8 mouse cellular contexts compared by ENCODE assay signal in the genomic region with DNA sequence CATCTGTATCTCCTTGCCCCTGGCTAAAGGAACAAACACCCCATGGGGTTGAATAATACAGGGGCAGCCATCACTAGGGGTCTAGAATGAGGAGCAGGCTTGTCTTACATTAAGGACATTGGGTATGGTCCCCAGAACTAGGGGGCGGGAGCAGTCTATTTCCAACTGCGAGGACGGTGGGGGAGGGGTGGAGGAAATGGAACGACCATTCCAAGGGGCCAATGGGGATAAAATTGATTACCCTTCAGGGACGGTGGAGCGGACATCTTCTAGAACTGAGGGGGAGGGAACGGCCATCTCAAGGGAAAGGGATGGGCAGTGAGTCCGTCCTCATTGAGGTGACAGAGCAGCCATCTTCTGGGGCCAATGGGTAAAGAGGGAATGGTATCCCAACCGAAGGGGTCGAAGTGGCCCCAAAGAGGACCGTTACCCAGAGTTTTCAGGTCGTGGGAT. TPM values are rescaled to one million over a fixed set of nuclear protein-coding genes. Genes with fewer than 3 reads are reported as not detected.
DNase-seq lines count a peak whose midpoint lies in the region; ATAC-seq and TF ChIP-seq lines count a peak whose summit lies in the region.

No protein-coding gene starts in this region.

- peak overlapping the region; percentile 87 for H3K9ac ChIP-seq in hindbrain, embryonic 15.5 days
- H3K9ac ChIP-seq in midbrain, embryonic 14.5 days (replicated peaks; ENCODE audit: low read length) = peak overlapping the region; percentile 93

- H3K4me2 ChIP-seq in hindbrain, embryonic 15.5 days = peak overlapping the region; percentile 90
- H3K4me2 ChIP-seq in midbrain, embryonic 14.5 days (ENCODE audit: low read length) = peak overlapping the region; percentile 91

- no peak for TF ChIP-seq CTCF in spleen, adult 2 months (IDR thresholded peaks at IDR 0.05; ENCODE audit: extremely low read depth, insufficient read depth, insufficient read length, insufficient replicate concordance)

- no peak for DNase-seq in frontal cortex, postnatal 10 days (ENCODE audit: low spot score in 2 of 2)
- no peak for DNase-seq in spleen, adult 2 months (ENCODE audit: low read depth in 1 of 2, low spot score in 2 of 2)
- DNase-seq in spleen, adult 12 weeks (ENCODE audit: low spot score) = no peak
- peak; percentile 51 for DNase-seq in midbrain, embryonic 14.5 days
- DNase-seq in yolk sac, embryonic 10.5 days (ENCODE audit: low spot score) = no peak
- DNase-seq in adrenal gland, adult (ENCODE audit: inconsistent age in 2 of 2, low spot score in 1 of 2) = no peak

- under 1% methylated on average over 12 of the region's 12 CpGs for WGBS in spleen, adult 2 months
- WGBS in hindbrain, embryonic 15.5 days = under 1% methylated on average over 12 of the region's 12 CpGs
- under 1% methylated on average over 12 of the region's 12 CpGs for WGBS in midbrain, embryonic 14.5 days

- H3K36me3 ChIP-seq in spleen, adult 2 months (ENCODE audit: control insufficient read depth, insufficient read depth, low read length) = peaks cover 22% of the 10 kb centered on the region
- H3K36me3 ChIP-seq in hindbrain, embryonic 15.5 days = peaks cover 31% of the 10 kb centered on the region
- peaks cover 41% of the 10 kb centered on the region for H3K36me3 ChIP-seq in midbrain, embryonic 14.5 days (ENCODE audit: control insufficient read depth, insufficient read depth, low read length)

- peak overlapping the region; percentile 66 for H3K4me3 ChIP-seq in spleen, adult 2 months (ENCODE audit: extremely low read depth, insufficient read depth, insufficient read length)
- H3K4me3 ChIP-seq in hindbrain, embryonic 15.5 days = peak overlapping the region; percentile 68
- H3K4me3 ChIP-seq in midbrain, embryonic 14.5 days (replicated peaks; ENCODE audit: low read depth, low read length) = peak overlapping the region; percentile 88

- H3K27ac ChIP-seq in spleen, adult 2 months (ENCODE audit: insufficient read depth, low read length) = peak overlapping the region; percentile 42
- H3K27ac ChIP-seq in hindbrain, embryonic 15.5 days (replicated peaks) = peak overlapping the region; percentile 83
- H3K27ac ChIP-seq in midbrain, embryonic 14.5 days (replicated peaks; ENCODE audit: low read depth, low read length) = peak overlapping the region; percentile 81

- peak; percentile 29 for ATAC-seq in frontal cortex, adult (ENCODE audit: low TSS enrichment)
- peak; percentile 65 for ATAC-seq in hindbrain, embryonic 15.5 days (ENCODE audit: low FRiP score, low read depth)
- ATAC-seq in midbrain, embryonic 14.5 days (ENCODE audit: low FRiP score, low TSS enrichment) = peak; percentile 60

- H3K4me1 ChIP-seq in spleen, adult 2 months (ENCODE audit: control insufficient read depth, insufficient read depth, insufficient read length) = peaks cover 9% of the 10 kb centered on the region; the same call in 1 of the 2 replicates
- H3K4me1 ChIP-seq in hindbrain, embryonic 15.5 days (replicated peaks) = peaks cover 24% of the 10 kb centered on the region
- peaks cover 16% of the 10 kb centered on the region for H3K4me1 ChIP-seq in midbrain, embryonic 14.5 days (ENCODE audit: control insufficient read depth, insufficient read depth, low read length)

- no peaks in the 10 kb centered on the region for H3K27me3 ChIP-seq in spleen, adult 2 months (ENCODE audit: control insufficient read depth, insufficient read depth, low read length)
- no peaks in the 10 kb centered on the region for H3K27me3 ChIP-seq in hindbrain, embryonic 15.5 days
- no peaks in the 10 kb centered on the region for H3K27me3 ChIP-seq in midbrain, embryonic 14.5 days (ENCODE audit: control insufficient read depth, insufficient read depth, low read length)

- H3K9me3 ChIP-seq in hindbrain, embryonic 15.5 days = no peaks in the 10 kb centered on the region
- H3K9me3 ChIP-seq in midbrain, embryonic 14.5 days (ENCODE audit: control insufficient read depth, low read length) = no peaks in the 10 kb centered on the region

- TF ChIP-seq POLR2A in spleen, adult 2 months (IDR thresholded peaks at IDR 0.05; ENCODE audit: low read depth, low read length) = no peak

RNA-seq across cellular contexts. Expression of gene Lrrc29, which starts 0.4 kb away (rescaled TPM):
- polyA plus RNA-seq in spleen, adult 2 months (2012; rRNA removed) = 9.2 and 11.0 TPM in 2 replicates
- polyA plus RNA-seq in hindbrain, embryonic 15.5 days (2015; fragmentation: Nextera tagmentation; extraction: Ambion mirVana) = 0.80 and 0.85 TPM in 2 replicates
- 0.72 and 0.86 TPM in 2 replicates for polyA plus RNA-seq in midbrain, embryonic 14.5 days (2014; fragmentation: Nextera tagmentation; extraction: Ambion mirVana)

RNA-seq across cellular contexts. Expression of gene Tmem208, which starts 0.5 kb away (rescaled TPM):
- polyA plus RNA-seq in spleen, adult 2 months (2012; rRNA removed) = 67.8 and 82.2 TPM in 2 replicates
- polyA plus RNA-seq in hindbrain, embryonic 15.5 days (2015; fragmentation: Nextera tagmentation; extraction: Ambion mirVana) = 132 and 143 TPM in 2 replicates
- polyA plus RNA-seq in midbrain, embryonic 14.5 days (2014; fragmentation: Nextera tagmentation; extraction: Ambion mirVana) = 122 and 149 TPM in 2 replicates

RNA-seq across cellular contexts. Expression of gene Elmo3, which starts 20.3 kb away (rescaled TPM):
- polyA plus RNA-seq in spleen, adult 2 months (2012; rRNA removed) = 7.2 and 7.7 TPM in 2 replicates
- polyA plus RNA-seq in hindbrain, embryonic 15.5 days (2015; fragmentation: Nextera tagmentation; extraction: Ambion mirVana) = 1.3 and 1.5 TPM in 2 replicates
- 0.55 and 1.1 TPM in 2 replicates for polyA plus RNA-seq in midbrain, embryonic 14.5 days (2014; fragmentation: Nextera tagmentation; extraction: Ambion mirVana)

RNA-seq across cellular contexts. Expression of gene Fhod1, which starts 22.1 kb away (rescaled TPM):
- polyA plus RNA-seq in spleen, adult 2 months (2012; rRNA removed) = 52.0 and 58.1 TPM in 2 replicates
- 0.69 and 0.87 TPM in 2 replicates for polyA plus RNA-seq in hindbrain, embryonic 15.5 days (2015; fragmentation: Nextera tagmentation; extraction: Ambion mirVana)
- polyA plus RNA-seq in midbrain, embryonic 14.5 days (2014; fragmentation: Nextera tagmentation; extraction: Ambion mirVana) = 0.59 and 0.84 TPM in 2 replicates

RNA-seq across cellular contexts. Expression of gene Slc9a5, which starts 23.0 kb away (rescaled TPM):
- polyA plus RNA-seq in spleen, adult 2 months (2012; rRNA removed) = 3.0 and 4.2 TPM in 2 replicates
- polyA plus RNA-seq in hindbrain, embryonic 15.5 days (2015; fragmentation: Nextera tagmentation; extraction: Ambion mirVana) = 11.8 and 13.8 TPM in 2 replicates
- polyA plus RNA-seq in midbrain, embryonic 14.5 days (2014; fragmentation: Nextera tagmentation; extraction: Ambion mirVana) = 8.3 and 10.2 TPM in 2 replicates
